Mouse (Mus musculus): Measurements from ENCODE around the gene Scgb1b27. TPM values are rescaled to one million over a fixed set of nuclear protein-coding genes. Genes with fewer than 3 reads are reported as not detected.
"Not testable (repeated sequence)": the region's sequence is repeated elsewhere in the genome, so short reads cannot be mapped to it uniquely, and the experiment has no call there.

The Scgb1b27 gene
- not detected for total RNA-seq (2021)
- long read RNA-seq, experiment 1 = 0 reads
- long read RNA-seq, experiment 2 = 0 reads

DNA sequence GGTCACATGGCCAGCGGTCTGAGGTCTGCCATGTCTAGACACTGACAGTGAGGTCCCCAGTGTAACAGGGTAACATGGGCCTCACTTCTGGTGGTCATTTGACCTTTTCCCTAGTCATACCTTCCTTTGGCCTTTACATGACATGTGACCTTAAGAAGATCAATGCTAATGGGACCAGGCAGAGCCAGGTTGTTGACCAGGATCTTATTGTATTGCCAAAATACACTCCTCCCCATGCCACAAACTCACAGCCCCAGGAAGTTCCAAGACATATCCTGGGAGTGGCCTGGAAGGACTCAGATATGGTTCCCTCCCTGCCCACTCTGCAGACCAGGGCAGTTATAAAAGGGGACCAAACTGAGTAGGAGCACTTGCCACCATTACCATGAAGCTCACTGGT, at the start of gene Scgb1b27:
Scgb1b27 (plus strand) TSS at position 301 of the 400 bp plus-strand sequence.
- not testable (repeated sequence) for DNase-seq (ENCODE audit: low spot score in 2 of 2)

DNA sequence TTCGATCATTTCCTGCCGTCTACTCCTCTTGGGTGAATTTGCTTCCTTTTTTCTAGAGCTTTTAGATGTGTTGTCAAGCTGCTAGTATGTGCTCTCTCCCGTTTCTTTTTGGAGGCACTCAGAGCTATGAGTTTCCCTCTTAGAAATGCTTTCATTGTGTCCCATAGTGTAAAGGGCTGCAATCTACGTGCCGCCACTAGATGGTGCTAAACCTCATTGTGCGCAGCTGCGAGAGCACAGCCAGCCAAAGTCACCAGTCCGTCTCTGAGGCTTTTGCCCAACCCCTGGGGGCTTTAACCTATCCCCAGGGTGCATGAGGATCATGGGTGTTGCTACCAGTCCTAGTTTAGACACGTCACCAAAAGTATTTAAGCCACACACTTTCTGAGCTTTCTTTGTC, 39.0 kb upstream of the Scgb1b27 start:
- not testable (repeated sequence) for DNase-seq (ENCODE audit: low spot score in 2 of 2)

DNA sequence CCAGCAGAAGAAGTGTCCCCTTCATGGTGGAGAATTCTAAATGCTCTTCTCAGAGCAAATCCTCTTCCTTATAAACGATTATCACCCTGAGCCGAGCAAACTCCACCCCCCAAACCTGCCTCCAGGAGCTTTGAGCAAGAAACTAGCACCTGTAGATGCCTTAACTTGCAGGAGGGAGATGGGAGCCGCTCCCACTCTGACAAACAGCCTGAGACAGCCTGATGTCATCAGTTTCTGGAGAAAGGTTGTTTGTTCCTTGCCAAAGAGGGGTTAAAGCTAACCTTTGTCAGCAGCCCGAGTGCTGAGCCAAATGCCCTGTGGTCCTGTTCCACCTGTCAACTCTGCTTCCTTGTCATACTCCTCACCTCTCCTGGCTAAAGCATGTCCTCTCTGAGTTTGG, 7.4 kb upstream of the Scgb1b27 start, which contains the start of gene Scgb2b27:
Scgb2b27 (minus strand) TSS at position 101 of the 400 bp plus-strand sequence.
- DNase-seq (ENCODE audit: low spot score in 2 of 2) = no peak

DNA sequence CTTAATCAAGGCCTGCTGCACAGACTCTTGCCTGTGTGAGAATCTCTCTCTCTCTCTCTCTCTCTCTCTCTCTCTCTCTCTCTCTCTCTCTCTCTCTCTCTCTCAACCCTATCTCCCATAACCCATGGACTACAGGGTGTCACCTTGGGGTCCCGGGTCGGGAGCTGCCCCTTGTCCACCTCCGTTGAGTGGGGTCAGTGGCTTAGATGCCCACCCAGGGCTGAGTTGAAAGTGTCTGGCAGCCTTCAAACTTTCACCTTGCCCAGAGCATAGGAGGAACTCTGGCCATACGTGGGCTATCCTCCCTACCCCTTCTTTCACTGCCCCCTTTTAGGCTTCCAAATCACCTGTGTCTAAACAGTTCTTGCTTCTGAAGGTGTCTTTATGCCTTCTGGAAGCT, 4.4 kb downstream of the Scgb1b27 start:
- no peak for DNase-seq (ENCODE audit: low spot score in 2 of 2)

DNA sequence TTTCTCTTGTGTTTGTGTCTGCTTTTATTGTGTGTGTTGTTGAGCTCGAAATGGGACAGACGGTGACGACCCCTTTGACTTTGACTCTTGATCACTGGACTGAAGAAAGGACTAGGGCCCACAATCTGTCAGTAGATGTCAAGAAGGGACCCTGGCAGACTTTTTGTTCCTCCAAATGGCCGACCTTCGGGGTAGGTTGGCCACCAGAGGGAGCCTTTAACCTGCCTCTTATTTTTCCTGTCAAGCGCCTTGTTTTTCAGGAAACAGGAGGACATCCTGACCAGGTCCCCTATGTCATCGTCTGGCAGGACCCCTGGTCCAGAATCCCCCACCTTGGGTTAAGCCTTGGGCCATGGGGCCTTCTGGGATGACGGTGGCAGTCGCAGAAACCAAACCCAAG, 5.9 kb downstream of the Scgb1b27 start:
- not testable (repeated sequence) for DNase-seq (ENCODE audit: low spot score in 2 of 2)

DNA sequence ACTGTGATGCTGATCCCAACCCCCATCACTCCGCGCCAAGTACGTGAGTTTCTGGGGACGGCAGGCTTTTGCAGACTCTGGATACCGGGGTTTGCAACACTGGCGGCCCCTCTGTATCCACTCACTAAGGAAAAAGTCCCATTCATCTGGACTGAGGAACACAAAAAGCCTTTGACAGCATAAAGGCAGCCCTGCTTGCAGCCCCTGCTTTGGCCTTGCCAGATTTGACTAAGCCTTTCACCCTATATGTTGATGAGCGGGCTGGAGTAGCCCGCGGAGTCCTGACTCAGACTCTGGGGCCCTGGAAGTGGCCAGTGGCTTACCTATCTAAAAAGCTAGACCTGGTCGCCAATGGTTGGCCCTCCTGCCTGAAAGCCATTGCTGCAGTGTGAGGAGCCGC, 8.7 kb downstream of the Scgb1b27 start:
- DNase-seq (ENCODE audit: low spot score in 2 of 2) = no peak

DNA sequence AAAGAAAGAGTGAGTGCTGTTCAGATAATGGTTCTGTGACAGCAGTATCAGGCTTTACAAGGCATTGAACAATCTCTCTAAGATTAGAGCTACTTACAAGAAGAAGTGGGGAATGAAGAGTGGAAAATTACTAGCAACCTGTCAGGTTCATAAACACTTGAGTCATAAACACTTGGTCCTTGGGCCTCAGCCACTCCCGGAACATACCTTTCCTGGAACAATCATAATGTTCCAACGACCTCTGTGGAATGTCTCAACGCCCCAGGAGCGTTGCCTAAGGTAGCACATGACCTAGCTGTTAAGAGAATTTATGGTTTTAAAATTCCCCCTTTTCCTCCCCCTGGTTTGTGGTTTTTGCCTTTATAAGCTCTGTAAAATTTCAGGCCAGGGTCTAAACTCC, 13.3 kb downstream of the Scgb1b27 start:
- DNase-seq (ENCODE audit: low spot score in 2 of 2) = not testable (repeated sequence)

DNA sequence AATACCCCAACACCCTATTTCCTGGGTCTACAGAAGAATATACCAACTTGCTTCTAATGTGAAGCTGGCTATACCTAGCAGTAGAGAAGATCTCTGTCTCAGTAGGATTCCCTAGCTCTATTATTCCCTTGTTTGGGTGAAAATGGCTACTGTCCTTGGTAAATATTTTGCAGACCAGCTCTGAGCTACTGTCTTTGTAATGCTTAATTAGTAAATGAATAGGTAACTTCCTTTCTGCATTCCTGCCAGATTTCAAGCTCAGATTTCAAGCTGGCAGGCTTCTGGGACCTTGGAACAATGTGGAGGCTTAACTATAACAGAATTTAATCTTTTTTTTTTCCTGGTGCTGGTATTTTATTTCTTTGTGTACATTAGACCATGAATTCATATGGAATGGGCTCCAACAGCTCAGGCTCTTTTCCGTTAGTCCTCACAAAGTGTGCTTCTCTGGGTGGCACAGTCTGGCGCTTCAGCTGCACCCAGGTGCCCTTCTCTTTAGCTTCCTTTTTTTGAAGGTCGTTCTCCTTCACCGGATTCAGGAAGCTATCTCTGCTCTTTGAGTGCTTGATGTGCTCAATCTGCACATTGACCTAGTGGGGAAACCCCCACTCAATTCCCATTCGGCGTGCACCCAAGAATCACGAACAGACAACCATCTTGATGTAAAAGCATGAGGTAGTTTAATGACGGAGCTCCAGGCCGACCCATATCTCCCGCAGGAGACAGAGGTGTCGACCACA, 15.0 kb downstream of the Scgb1b27 start:
- DNase-seq (ENCODE audit: low spot score in 2 of 2) = not testable (repeated sequence)

DNA sequence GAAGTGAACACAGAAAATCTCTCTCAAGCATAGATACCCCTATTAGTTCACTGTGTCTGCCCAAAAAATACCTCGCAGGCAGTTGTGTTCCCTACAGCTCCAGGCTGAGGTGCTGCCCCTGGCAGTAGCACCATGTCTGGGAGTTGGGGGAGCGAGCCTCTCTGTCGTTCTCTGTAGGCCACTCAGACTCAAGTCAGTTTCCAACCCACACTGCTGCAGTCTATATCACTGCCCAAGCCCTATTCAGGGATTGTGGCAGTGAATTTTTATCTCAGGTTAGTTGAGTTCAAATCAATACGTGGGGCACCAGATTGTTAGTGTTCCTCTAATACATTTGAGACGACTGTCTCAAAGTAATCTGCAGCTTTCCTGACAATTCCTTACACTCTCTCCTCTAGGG, 46.8 kb downstream of the Scgb1b27 start:
- not testable (repeated sequence) for DNase-seq (ENCODE audit: low spot score in 2 of 2)

Other genes with a start within 250 kb of the Scgb1b27 start
- gene Scgb2b26, start 76.4 kb upstream of the Scgb1b27 start, total RNA-seq (2021) = not detected
- gene Scgb2b27, start 7.5 kb upstream of the Scgb1b27 start, total RNA-seq (2021) = not detected
- gene Scgb1b30, start 73.9 kb downstream of the Scgb1b27 start, total RNA-seq (2021) = not detected
- 10 to 100 TPM; 40.7 to 43.5 TPM for gene Wtip, start 111.8 kb downstream of the Scgb1b27 start, total RNA-seq (2021)
- 100 to 1,000 TPM; 101 to 107 TPM for gene Uba2, start 148.1 kb downstream of the Scgb1b27 start, total RNA-seq (2021)
- 10 to 100 TPM; 28.3 to 31.6 TPM for gene Pdcd2l, start 175.2 kb downstream of the Scgb1b27 start, total RNA-seq (2021)
- 100 to 1,000 TPM; 298 to 310 TPM for gene Gpi1, start 208.9 kb downstream of the Scgb1b27 start, total RNA-seq (2021)
- not detected for gene Gm6096, start 229.6 kb downstream of the Scgb1b27 start, total RNA-seq (2021)